Mouse (Mus musculus): Measurements from ENCODE around the gene Bdh2.
A peak's percentile ranks its signal among the peaks of the same experiment; 100 is the strongest.

The Bdh2 gene

GRCm38 (mm10) chr3:135280669-135281415, at the start of gene Bdh2:
TSS of gene Bdh2 (plus strand) at chr3:135281221.
- DNase-seq (ENCODE audit: inconsistent ontology term) = peak; percentile 85

- DNase-seq (ENCODE audit: inconsistent ontology term) = no peak
These were observed 49.0 kb upstream of the Bdh2 start for GRCm38 (mm10) chr3:135232058-135232457.

DNA sequence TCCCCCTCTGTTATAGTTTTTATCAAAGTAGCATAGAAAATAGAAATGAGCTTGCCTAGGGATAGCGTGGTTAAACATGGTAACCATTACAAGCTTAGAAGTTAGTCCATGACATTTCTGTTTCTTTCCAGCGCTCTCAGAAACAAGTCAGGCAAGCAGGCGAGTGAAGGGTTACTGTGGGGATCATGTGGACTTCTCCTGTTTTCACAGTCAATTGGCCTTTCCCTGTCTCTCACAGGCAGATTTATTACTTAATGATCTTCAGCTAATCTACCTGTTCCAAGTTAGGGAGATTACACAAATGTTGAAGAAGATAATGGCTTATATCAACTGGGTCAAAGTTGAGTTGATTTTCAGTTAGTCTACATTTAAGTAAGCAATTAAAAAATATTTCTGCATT, 48.6 kb upstream of the Bdh2 start:
- DNase-seq (ENCODE audit: inconsistent ontology term) = no peak

DNA sequence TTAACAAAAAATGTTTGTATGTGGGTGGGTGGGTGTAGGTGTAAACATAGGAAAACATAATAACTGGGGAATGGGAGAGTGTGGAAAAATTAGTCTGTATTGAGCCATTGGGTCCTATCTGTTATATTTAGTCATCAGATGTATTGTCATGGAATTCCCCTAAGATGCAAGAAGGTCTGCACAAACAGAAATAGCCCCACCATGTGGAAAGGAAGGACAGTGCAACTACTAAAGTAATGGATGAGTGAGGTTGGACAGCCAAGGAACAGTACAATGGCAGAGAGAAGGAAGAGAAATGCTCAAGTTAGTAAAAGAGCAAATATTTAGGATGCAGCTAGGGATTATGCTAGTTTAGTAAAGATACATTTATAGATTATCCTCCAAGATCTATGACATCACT, 35.3 kb upstream of the Bdh2 start:
- peak; percentile 45 for DNase-seq (ENCODE audit: inconsistent ontology term)

DNA sequence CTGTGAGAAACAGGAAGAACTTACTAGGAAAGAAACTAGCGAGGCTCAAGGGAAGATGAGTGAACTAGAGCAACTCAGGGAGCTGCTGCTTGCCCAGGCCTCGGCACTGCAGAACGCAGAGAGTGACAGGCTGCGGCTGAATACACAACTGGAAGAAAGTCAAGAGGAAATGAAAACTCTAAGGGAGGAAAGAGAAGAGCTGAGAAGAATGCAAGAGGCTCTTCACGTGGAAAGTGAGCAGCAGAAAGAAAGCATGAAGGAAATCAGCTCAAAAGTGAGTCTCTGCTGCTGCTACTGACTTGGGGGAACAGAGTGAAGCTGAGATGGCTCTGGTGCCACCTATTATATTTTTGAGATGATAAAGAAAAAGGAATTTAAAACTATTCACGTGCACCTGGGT, 34.2 kb upstream of the Bdh2 start:
- no peak for DNase-seq (ENCODE audit: inconsistent ontology term)

- no peak for DNase-seq (ENCODE audit: inconsistent ontology term)
These were observed 31.9 kb upstream of the Bdh2 start for GRCm38 (mm10) chr3:135249104-135249503.

- DNase-seq (ENCODE audit: inconsistent ontology term) = no peak
These were observed 29.2 kb upstream of the Bdh2 start for GRCm38 (mm10) chr3:135251825-135252224.

GRCm38 (mm10) chr3:135254784-135255183, 26.2 kb upstream of the Bdh2 start:
- DNase-seq (ENCODE audit: inconsistent ontology term) = no peak

DNA sequence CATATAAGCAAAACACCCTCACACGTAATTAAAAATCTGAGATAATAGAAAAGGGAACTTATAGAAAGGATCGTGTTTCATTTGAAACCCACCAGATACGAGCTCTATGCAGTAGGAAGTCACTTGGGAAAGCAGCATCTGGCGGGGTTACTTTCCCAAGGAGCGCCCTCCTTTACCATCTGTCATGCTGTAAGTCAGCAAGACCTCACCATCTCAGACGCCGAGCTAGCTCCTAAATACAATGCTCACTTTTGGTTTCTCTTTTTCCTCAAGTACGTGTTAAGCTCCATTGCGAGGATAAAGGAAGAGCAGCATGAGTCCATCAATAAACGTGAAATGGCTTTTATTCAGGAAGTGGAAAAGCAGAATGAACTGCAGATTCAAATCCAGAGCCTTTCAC, 22.1 kb upstream of the Bdh2 start:
- DNase-seq (ENCODE audit: inconsistent ontology term) = no peak

DNA sequence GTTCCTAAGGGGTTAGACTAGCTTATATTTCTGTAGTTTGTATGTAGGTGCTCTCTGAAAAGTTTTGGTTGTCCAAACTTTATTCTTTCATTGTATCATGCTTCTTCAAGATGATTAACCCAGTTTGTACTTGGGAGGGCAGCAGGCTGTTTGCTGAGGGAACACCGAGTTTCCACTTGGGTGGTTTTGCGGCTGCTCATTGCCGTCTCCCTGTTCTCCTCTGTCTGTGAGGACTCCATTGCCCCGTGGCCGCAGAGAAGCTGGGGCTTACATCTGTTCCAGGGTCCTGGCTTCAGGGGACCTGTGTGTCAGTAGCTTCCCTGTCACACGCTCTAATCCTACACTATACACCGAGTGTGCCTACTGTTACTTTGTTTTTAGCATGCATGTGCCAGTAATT, 20.8 kb upstream of the Bdh2 start:
- DNase-seq (ENCODE audit: inconsistent ontology term) = no peak

DNA sequence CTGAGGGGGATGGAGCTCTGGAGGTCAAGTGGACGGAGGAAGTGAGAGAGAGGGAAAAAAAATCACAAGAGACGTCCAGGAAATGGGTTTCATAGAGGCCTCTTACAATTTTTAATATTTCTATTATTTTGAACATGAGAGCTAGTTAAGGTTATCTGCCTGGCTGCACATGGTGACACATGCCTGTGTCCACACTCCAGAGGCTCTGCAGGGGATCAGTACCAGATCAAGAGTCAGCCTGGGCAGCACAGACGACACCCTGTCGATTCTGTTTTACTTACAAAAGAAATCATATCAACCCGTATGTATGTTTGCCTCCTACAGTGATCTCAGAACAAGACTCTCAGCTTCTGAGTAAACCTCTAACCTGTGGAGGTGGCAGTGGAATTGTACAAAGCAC, 12.4 kb upstream of the Bdh2 start:
- no peak for DNase-seq (ENCODE audit: inconsistent ontology term)

GRCm38 (mm10) chr3:135269391-135269990, 11.5 kb upstream of the Bdh2 start:
- DNase-seq (ENCODE audit: inconsistent ontology term) = no peak

- DNase-seq (ENCODE audit: inconsistent ontology term) = no peak
These were observed 8.4 kb upstream of the Bdh2 start for GRCm38 (mm10) chr3:135272627-135273026.

DNA sequence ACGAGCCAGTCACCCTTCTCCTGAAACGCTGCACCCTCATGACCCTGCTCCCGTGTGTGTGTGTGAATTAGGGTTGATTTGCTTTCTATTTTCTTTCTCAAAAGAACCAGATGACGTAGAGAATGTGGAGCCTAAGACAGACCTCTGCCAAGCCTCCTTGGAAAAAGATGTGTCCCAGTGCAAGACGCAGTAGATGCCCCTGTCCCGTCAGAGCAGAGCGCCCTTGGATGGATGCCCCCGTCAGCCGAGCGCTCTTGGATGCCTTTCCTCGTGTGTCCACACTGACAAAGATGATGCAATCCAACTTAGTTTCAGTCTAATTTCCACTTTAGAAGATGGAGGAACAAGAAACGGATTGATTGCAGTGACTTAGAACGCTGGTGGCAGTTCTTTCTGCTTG, 8.0 kb upstream of the Bdh2 start:
- DNase-seq (ENCODE audit: inconsistent ontology term) = no peak

GRCm38 (mm10) chr3:135280160-135280559, 861 bp upstream of the Bdh2 start:
- DNase-seq (ENCODE audit: inconsistent ontology term) = no peak

DNA sequence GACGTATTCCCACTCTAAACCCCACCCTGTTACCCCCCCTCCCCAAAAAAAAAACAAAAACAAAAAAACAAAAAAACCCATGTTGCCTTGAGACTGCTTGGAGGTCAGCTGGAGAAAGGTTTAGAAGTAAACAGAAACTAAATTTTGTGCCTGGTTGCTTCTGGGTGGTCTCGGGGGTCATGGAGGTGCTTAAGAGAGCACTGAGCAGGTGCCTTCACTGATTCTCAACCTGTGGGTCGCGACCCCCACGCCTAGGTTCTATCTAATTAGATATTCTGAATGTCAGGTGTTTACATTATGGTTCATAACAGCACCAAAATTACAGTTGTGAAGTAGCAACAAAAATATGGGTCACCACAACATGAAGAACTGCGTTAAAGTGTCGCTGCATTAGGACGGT, 680 bp downstream of the Bdh2 start:
- no peak for DNase-seq (ENCODE audit: inconsistent ontology term)

- no peak for DNase-seq (ENCODE audit: inconsistent ontology term)
These were observed 4.2 kb downstream of the Bdh2 start for GRCm38 (mm10) chr3:135285256-135285655.

DNA sequence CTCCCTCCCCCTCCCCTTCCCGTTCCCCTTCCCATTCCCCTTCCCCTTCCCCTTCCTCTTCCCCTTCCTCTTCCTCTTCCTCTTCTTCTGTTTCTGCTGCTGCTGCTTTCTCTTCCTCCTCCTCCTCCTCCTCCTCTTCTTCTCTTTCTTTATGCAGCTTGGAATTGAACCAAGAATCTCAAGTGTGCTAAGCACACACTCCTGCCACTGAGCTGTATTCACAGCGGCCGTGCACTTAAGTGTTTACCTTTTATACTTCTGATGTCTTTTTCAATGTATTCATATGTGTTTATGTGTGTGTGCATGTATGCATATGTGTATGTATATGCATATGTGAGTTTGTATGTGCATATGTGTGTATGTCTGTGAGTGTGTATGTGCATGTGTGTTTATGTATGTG, 4.8 kb downstream of the Bdh2 start:
- no peak for DNase-seq (ENCODE audit: inconsistent ontology term)

- DNase-seq (ENCODE audit: inconsistent ontology term) = no peak
These were observed 7.2 kb downstream of the Bdh2 start for GRCm38 (mm10) chr3:135288138-135288750.

- no peak for DNase-seq (ENCODE audit: inconsistent ontology term)
These were observed 8.1 kb downstream of the Bdh2 start for GRCm38 (mm10) chr3:135289148-135289547.

GRCm38 (mm10) chr3:135290249-135290894, 9.4 kb downstream of the Bdh2 start:
- DNase-seq (ENCODE audit: inconsistent ontology term) = peak; percentile 47

DNA sequence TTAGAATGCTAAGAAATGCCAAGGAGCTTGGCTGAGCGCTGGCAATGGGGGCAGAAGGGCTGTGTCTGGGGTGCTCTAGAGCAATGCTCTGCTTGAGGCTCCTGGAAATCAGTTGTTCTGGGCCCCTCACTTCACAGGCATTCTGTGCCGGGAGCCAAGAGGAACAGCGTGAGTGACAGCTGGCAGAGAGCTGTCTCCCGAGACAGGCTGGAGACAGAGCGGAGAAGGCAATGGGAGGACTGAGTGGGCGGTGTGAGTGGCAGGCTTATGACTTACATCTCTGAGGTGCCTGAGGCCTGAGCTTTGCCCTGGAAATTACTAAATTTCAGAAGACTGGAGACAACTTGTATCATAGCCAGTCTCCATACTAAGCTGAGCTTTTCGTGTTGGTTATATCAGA, 12.7 kb downstream of the Bdh2 start:
- DNase-seq (ENCODE audit: inconsistent ontology term) = no peak

DNA sequence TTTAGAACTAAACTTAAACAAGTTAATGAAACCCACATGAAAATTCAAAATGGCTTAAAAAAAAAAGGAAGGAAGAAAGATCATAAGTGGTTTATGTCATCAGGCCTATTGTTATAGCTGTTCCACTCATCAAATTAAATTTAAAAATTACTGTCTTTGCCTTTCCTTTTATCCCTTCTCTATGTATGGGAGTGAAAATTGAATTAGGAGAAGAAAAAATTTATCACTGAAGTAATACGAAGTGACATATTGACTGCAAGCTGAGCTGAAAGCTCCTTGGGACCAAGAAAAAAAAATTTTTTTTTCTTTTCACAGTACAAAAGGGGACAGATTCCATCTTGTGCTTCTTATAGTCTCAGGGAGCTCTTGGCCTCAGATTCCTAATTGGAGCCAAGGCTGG, 14.5 kb downstream of the Bdh2 start:
- DNase-seq (ENCODE audit: inconsistent ontology term) = no peak

All from Muller cell, postnatal 12 days (primary cell).